Mouse (Mus musculus) kidney, embryonic 14.5 days (tissue): ENCODE data around the gene Smyd1. TPM values are rescaled to one million over a fixed set of nuclear protein-coding genes. Genes with fewer than 3 reads are reported as not detected.
A peak's percentile ranks its signal among the peaks of the same experiment; 100 is the strongest.
"Not testable (repeated sequence)": the region's sequence is repeated elsewhere in the genome, so short reads cannot be mapped to it uniquely, and the experiment has no call there.

Experiments used
- ATAC-seq: fragments of 200-750 bp; cut with Nextera tagmentation; 2 replicates; pipeline ENCODE4 v1.8.0; 2017; ENCODE audit warnings: moderate number of reproducible peaks, mild to moderate bottlenecking, moderate TSS enrichment, moderate library complexity; ENCODE audit not compliant: low FRiP score, low TSS enrichment
- H3K27ac ChIP-seq: fragments of 300-500 bp; sonication (generic); 2 replicates; pipeline ENCODE4 v1.5.1; 2014; ENCODE audit warnings: low read depth, mild to moderate bottlenecking, low read length, moderate library complexity, mixed read lengths
- H3K27me3 ChIP-seq: fragments of 300-500 bp; sonication (generic); 2 replicates; pipeline ENCODE4 v1.6.1; 2014; ENCODE audit warnings: mild to moderate bottlenecking, low read length; ENCODE audit not compliant: control insufficient read depth, insufficient read depth
- H3K36me3 ChIP-seq: fragments of 300-500 bp; sonication (generic); 2 replicates; pipeline ENCODE4 v1.6.1; 2014; ENCODE audit warnings: low read length, mixed read lengths; ENCODE audit not compliant: control insufficient read depth, insufficient read depth
- H3K4me1 ChIP-seq: fragments of 300-500 bp; sonication (generic); 2 replicates; pipeline ENCODE4 v1.6.1; 2014; ENCODE audit warnings: low read length, mixed read lengths; ENCODE audit not compliant: control insufficient read depth, insufficient read depth
- H3K4me2 ChIP-seq: fragments of 300-500 bp; sonication (generic); replicated peaks from 2 replicates; pipeline ENCODE4 v1.6.1; 2014; ENCODE audit warnings: low read depth, mild to moderate bottlenecking, low read length
- H3K4me3 ChIP-seq: fragments of 300-500 bp; sonication (generic); 2 replicates; pipeline ENCODE4 v1.5.1; 2014; ENCODE audit warnings: mild to moderate bottlenecking, low read length
- H3K9ac ChIP-seq: fragments of 300-500 bp; sonication (generic); 2 replicates; pipeline ENCODE4 v1.6.1; 2014; ENCODE audit warnings: low read depth, mild to moderate bottlenecking, low read length, moderate library complexity
- H3K9me3 ChIP-seq: fragments of 300-500 bp; sonication (generic); 2 replicates; pipeline ENCODE4 v1.6.1; 2016; ENCODE audit warnings: low read length; ENCODE audit not compliant: control insufficient read depth
- WGBS: fragments of 180-500 bp; shearing (Covaris S2); extraction: QIAGEN DNeasy Blood & Tissue Kit; methylation state at CpG from one replicate; pipeline ENCODE4 v1.1.7; 2014; 5-methylcytosine and 5-hydroxymethylcytosine counted together
- polyA plus RNA-seq: library from polyadenylated mRNA; unstranded; fragments of >200 nt; fragmentation: Nextera tagmentation; extraction: Ambion mirVana; gene quantifications from 2 replicates; pipeline ENCODE4 v1.2.1, GENCODE M21; 2014

The Smyd1 gene
- polyA plus RNA-seq, 1 experiment from 2014 or later, result 0.19 TPM

DNA sequence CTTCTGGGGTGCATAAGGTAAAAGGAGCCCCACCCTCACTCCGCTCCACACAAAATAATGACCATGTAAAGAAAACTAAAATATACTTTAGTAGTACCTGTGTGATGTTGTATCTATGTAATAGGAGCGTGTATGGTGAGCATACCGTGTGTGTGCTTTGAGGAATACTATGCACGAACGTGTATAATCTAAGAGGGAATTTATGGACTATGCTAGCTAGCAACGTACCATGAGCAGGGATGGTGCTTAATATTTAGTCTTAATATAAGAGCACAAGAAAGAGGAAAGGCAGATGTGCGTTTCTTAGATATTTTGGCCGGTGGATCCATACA is 51.0 kb downstream of the Smyd1 start:
- H3K9ac ChIP-seq, result no peak overlapping the region; the same call in 1 of the 2 replicates
- H3K4me3 ChIP-seq, result peak overlapping the region; percentile 92
- WGBS, result 2% methylated on average over 8 of the region's 8 CpGs
- H3K4me1 ChIP-seq, result peaks cover 10% of the 10 kb centered on the region
- no peaks in the 10 kb centered on the region for H3K9me3 ChIP-seq
- peak; percentile 26 for ATAC-seq
- H3K36me3 ChIP-seq, result no peaks in the 10 kb centered on the region
- H3K4me2 ChIP-seq, result peak overlapping the region; percentile 57
- H3K27ac ChIP-seq, result peak overlapping the region; percentile 39; the same call in 1 of the 2 replicates
- no peaks in the 10 kb centered on the region for H3K27me3 ChIP-seq

DNA sequence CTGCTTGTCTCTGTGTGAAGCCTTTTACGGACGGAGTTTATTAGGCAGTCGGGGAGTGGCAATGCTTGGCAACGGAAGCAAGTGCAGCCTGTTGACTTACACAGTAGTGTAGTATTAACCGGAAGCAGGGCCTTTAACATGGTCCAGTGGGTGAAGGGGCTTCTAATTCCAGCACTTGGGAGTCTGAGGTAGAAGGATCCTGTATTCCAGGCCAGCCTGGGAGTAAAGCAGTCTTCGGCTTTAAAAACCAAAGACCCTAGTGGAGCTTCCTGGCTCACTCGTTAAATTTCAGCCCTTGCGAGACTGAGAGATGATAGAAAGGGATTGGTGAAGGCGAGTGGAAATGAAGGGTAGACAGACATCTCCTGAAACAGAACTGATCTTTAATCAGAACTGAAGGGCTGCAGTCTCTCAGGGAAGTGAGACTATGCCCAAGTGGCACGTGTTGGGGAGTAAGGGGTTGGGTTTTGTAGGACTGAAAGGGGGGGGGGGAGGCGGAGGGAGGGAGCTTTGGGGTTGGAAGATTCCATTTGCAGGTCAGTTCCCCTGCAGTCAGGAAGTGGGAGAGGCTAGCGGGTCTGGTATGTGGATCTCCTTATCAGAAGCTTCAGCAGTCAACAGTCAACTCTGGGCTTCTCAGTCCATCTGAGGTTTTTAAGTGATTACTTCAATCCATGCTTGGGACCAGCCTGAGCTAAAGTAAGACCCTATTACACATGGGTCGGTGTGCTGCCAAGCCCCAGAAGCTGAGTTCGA is 51.6 kb downstream of the Smyd1 start:
- Histone ChIP-seq H3K4me2 (peak overlapping the region; percentile 57), H3K36me3 (no peaks in the 10 kb centered on the region), H3K4me3 (peak overlapping the region; percentile 92), H3K9me3 (no peaks in the 10 kb centered on the region), H3K27ac (peak overlapping the region; percentile 39; the same call in 1 of the 2 replicates), H3K4me1 (peaks cover 10% of the 10 kb centered on the region), H3K9ac (peak overlapping the region; percentile 9; the same call in 1 of the 2 replicates), H3K27me3 (no peaks in the 10 kb centered on the region)
- peak; percentile 34 for ATAC-seq
- 16% methylated on average over 14 of the region's 14 CpGs for WGBS

DNA sequence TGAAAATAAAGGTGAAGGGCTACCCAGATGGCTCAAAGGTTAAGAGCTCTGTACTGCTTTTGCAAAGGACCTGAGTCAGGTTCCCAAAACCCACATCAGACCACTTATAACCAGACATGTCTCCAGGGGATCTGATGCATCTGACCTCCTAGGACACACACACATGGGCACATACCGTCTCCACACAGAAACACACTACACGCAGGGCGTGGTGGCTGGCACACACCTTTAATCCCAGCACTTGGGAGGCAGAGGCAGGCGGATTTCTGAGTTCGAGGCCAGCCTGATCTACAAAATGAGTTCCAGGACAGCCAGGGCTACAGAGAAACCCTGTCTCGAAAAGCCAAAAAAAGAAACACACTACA is 52.4 kb downstream of the Smyd1 start:
- not testable (repeated sequence) for H3K9me3 ChIP-seq, H3K27me3 ChIP-seq, H3K4me2 ChIP-seq, H3K36me3 ChIP-seq, ATAC-seq, H3K9ac ChIP-seq, H3K4me1 ChIP-seq, H3K4me3 ChIP-seq, H3K27ac ChIP-seq
- WGBS, result 93% methylated on average over 6 of the region's 6 CpGs

DNA sequence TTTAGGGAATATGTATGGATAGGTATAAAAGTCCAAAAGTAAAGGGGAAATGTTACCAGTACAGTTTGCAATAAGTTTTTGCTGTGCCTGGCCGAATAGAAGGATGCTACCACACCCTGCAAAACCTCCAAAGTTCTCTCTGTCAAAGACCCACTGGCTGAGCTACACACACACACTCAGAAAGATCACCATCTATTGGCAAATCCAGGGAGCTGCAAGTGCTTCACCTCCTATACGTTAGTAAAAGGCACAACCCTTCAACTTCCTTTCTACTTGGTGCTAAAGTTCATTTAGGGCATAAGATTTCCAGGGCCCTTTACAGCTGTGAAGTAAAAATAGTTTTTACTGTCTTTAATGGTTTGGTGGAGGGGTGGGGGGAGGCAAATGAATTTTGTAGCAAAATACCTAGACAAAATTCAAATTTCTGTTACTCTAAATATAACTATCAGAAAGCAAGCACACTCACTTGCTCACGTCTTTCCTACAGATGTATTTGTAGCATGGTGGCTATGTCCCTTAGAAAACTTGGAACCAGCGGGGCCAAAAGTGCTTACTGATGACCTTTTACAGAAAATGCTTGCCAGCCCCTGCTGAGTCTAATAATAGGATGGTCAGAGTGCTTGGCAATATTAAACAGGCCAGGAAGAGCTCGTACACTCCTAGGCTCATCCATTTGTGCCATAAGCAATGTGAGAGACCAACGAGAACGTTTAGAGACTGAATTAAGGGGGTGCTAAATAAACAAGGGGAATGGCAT is 52.9 kb downstream of the Smyd1 start:
- no peak overlapping the region for H3K4me2 ChIP-seq
- 63% methylated on average over 7 of the region's 7 CpGs for WGBS

DNA sequence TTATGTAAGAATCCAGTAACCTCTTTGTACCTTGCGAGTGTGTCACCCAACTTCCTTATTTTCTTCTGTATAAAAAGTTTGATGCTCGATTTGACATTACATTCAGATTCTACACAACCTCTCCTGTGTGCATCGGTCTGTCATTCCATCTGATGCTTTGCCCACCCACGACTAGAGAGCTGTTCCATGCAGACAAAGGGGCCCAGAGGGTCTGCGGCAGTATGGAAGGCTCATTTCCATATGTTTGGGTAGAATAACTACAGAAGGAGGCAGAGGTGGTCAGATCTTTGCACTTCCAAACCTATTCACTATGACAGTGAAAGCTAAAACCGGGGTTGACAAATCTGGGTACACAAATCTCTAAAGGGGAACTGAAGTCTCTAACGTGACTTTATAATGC is 54.4 kb downstream of the Smyd1 start:
- not testable (repeated sequence) for H3K4me3 ChIP-seq, H3K9ac ChIP-seq, H3K4me2 ChIP-seq, ATAC-seq, H3K27me3 ChIP-seq, H3K36me3 ChIP-seq, H3K27ac ChIP-seq, H3K4me1 ChIP-seq, H3K9me3 ChIP-seq
- WGBS, result 83% methylated on average over 7 of the region's 7 CpGs

More for the DNA sequence above, 52.9 kb downstream of the Smyd1 start:
- H3K4me1 ChIP-seq, result peaks cover 10% of the 10 kb centered on the region
- no peak overlapping the region for H3K9ac ChIP-seq
- no peak for ATAC-seq
- no peaks in the 10 kb centered on the region for H3K9me3 ChIP-seq
- H3K4me3 ChIP-seq, result no peak overlapping the region
- H3K27ac ChIP-seq, result no peak overlapping the region
- no peaks in the 10 kb centered on the region for H3K27me3 ChIP-seq
- H3K36me3 ChIP-seq, result no peaks in the 10 kb centered on the region

DNA sequence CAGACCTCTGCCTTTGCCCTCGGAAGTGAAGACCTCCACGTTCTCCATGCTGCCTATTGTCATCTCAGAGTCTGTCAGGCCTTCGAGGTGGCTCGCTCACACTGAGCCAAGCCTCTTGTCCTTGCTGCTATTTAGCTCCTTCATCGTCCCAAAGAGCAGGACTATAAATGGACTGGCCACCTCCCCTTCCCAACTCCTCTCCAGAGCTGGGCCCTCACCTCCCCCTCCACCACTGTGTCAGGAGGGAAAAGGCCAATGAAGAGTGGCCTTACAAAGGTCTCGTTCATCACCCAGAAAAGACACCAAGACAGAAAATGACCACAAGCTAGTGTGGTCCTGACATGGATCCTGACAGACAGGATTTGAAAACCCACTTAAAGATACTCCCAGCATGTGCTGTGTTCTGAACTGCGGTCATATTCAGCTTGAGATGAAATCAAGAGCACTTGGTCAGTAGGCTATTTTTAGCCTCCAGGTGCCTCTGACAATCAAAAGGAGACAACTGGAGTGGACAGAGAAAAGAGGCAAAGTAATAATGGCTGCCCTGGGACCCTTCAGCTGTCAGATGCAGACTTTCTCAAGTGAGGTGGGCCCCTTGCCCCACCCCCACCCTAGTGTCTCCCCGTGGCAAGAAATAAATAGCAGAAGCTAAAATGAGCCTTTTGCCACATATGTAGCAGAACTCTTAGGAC is 59.7 kb downstream of the Smyd1 start:
- Histone ChIP-seq H3K27ac (no peak overlapping the region), H3K4me3 (no peak overlapping the region), H3K4me2 (no peak overlapping the region), H3K27me3 (no peaks in the 10 kb centered on the region), H3K9me3 (no peaks in the 10 kb centered on the region), H3K9ac (no peak overlapping the region), H3K36me3 (no peaks in the 10 kb centered on the region), H3K4me1 (no peaks in the 10 kb centered on the region)
- WGBS, result 63% methylated on average over 8 of the region's 8 CpGs
- no peak for ATAC-seq

DNA sequence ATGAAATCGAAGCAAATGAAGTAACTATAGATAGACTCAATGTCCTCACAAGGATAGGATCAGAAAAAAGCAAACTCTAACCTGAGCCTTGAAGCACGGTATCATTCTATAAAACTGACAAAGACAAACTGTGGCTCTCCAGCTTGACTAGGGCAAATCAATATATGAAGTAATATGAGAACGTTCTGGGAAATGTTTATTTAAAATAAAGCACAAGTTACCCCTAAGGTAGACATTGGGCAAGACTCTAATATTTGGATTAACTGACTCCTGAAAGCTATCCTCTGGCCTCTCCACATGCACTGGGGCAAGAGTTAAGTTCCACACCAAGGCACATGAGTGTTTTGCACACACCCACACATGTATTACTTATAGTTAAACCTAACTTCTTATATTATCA is 61.0 kb downstream of the Smyd1 start:
- 68% methylated on average over 3 of the region's 3 CpGs for whole genome bisulfite sequencing
- H3K27me3 ChIP-seq, result no peaks in the 10 kb centered on the region
- H3K4me2 ChIP-seq, result no peak overlapping the region
- H3K4me3 ChIP-seq, result no peak overlapping the region
- H3K27ac ChIP-seq, result no peak overlapping the region
- H3K9ac ChIP-seq, result no peak overlapping the region
- no peaks in the 10 kb centered on the region for H3K9me3 ChIP-seq
- no peaks in the 10 kb centered on the region for H3K4me1 ChIP-seq
- no peak for ATAC-seq
- no peaks in the 10 kb centered on the region for H3K36me3 ChIP-seq

DNA sequence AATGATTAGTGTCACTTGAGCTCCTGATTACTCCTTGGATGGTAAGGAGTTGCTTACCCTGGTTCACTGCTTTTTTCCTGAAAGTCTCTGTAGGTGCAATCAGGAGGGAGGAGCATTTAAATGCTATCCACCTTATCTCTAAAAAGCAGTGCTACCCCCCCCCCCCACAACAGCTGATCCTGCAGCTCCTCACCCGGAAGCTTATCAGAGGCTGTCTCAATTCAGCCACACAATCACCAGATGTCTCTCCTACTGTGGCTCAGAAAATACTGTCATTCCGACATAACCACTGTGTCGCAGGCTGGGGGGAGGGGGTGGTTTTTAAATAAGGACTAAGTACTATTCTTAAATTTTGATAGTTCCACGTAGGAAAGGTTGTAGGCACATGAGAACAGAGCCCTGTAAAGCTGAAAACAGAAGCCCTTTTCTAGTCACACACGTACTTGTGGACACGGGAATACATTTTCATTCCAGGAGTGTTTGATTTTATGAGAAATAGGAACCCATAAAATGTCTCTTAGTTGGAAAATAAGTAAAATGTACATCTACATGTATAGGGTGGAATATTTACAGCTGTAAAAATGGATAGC is 61.9 kb downstream of the Smyd1 start:
- Histone ChIP-seq H3K4me2 (no peak overlapping the region), H3K27me3 (no peaks in the 10 kb centered on the region), H3K4me3 (no peak overlapping the region), H3K36me3 (no peaks in the 10 kb centered on the region), H3K27ac (no peak overlapping the region), H3K9ac (no peak overlapping the region), H3K4me1 (no peaks in the 10 kb centered on the region), H3K9me3 (no peaks in the 10 kb centered on the region)
- ATAC-seq, result no peak
- 69% methylated on average over 6 of the region's 6 CpGs for WGBS
